Mouse (Mus musculus): ENCODE measurements around the gene Rpp40.
A peak's percentile ranks its signal among the peaks of the same experiment; 100 is the strongest.

Rpp40 gene

DNA sequence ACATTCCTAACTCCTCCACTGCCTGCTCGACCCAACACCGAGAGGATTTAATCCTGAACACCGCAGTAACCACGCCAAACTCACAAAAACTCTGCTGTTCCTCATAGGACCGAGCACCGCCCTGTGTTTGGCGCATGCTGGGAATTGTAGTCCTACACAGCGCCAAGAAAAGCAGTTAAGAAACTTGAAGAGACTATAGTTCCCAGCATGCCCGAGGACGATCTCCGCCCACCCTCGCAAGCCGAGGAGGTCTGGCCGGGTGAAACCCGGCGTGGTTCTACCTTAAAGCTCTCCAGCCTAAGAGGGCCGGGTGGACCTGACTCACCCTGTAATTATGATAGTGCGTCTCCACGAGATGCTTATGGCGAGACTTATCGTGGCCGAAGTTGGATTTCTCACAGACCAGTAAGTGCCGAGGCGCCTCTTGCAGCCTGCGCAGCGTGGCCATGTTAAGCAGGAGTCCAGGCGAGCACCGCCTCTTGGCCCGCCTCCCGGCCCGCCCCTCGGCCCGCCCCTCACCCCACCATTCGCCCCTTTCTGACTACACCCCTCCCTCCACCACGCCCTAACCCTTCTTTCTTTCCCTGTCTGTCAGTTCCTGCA, at the start of gene Rpp40:
TSS of gene Rpp40 (minus strand) at position 481 of the 603 bp plus-strand sequence.
- DNase-seq: peak; percentile 88 to 94

GRCm38 (mm10) chr13:35949814-35950455, 43.8 kb upstream of the Rpp40 start:
- DNase-seq: peak; percentile 8 to 12

GRCm38 (mm10) chr13:35947354-35948000, 41.3 kb upstream of the Rpp40 start:
- peak; percentile 87 for DNase-seq

- no peak for DNase-seq
Observed at GRCm38 (mm10) chr13:35946659-35947353, 40.6 kb upstream of the Rpp40 start.

GRCm38 (mm10) chr13:35940934-35941333, 34.8 kb upstream of the Rpp40 start:
- DNase-seq: no peak

GRCm38 (mm10) chr13:35939871-35940665, 33.9 kb upstream of the Rpp40 start:
- no peak for DNase-seq

GRCm38 (mm10) chr13:35937991-35938390, 31.8 kb upstream of the Rpp40 start:
- DNase-seq: no peak

GRCm38 (mm10) chr13:35911476-35911875, 5.3 kb upstream of the Rpp40 start:
- no peak for DNase-seq

DNA sequence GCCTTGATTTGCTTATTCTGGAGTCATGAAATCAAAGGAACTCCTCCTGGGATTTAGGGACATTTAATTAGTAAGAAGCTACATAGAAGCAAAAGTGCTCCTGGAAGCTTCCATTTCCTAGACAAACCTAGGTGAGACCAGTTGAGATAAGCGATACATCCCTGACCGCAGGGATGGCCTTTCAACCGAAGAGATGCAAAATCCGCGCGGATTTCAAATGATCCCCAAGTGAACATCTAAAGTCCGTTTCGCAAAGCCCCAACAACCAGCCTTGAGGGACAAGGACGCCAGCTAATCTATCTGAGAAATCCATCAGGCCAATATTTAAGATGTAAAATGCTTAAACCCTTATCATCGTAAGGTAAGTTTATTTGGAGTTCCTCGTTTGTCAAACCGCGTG, 781 bp downstream of the Rpp40 start:
- DNase-seq: peak in 1 of 2 experiments; percentile 14

GRCm38 (mm10) chr13:35892866-35893265, 13.3 kb downstream of the Rpp40 start:
- no peak for DNase-seq

DNA sequence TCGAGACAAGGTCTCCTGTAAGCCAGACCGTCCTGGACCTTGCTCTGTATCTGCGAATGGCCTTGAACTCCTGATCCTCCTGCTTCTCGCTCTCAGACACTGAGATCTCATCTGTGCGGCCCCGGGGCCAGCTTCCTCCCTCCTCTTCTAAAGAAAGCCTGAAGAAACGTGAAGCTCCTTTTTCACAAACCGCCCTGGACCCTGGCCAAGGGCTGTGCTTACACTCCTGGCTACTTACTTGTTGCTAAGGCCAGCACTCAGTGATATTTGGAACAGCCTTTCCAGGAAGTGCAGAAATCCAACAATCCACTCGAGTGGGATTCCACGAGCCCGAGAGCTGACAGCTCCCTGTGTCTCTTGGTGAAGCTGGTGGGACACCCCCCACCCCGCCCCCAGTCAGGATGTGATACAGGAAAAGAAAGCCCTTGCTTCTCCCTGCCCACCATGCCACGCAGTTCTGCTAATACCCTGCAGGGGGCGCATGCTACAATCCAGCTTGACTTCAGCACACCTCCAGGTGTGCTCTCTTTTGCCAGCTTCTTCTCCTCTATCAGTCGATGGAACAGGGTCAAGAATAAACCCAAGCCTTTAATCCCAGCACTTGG, 19.9 kb downstream of the Rpp40 start:
- DNase-seq: peak; percentile 66 to 69

DNA sequence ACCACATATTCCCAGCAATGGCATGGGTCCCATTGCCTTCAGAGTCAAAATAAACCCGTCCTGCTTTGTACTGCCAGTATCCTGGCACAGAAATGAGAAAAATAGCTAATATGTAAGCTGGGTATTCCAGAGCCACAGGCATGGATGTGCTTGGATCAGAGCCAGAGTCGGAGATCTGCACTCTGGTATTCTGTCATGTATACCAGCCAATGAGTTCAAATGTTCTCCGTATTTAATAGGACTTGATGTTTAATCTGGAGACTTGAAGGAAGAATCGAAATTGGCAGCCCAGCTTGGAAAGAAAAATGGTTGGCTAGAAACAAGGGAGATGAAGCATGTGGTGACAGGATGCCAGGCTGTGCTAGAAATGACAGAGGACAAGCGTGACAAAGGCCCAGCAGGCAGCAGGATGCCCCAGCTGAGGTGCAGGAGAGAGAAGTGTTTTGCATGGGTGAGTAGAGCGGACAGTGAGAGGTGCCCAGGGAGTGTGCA, 25.6 kb downstream of the Rpp40 start:
- peak in 1 of 2 experiments; percentile 17 for DNase-seq

- DNase-seq: no peak
Observed at GRCm38 (mm10) chr13:35879519-35879918, 26.6 kb downstream of the Rpp40 start.

GRCm38 (mm10) chr13:35879068-35879467, 27.1 kb downstream of the Rpp40 start:
- DNase-seq: no peak

GRCm38 (mm10) chr13:35878282-35878681, 27.9 kb downstream of the Rpp40 start:
- no peak for DNase-seq

- no peak for DNase-seq
Observed at GRCm38 (mm10) chr13:35875396-35875795, 30.8 kb downstream of the Rpp40 start.

GRCm38 (mm10) chr13:35871107-35871506, 35.1 kb downstream of the Rpp40 start:
- no peak for DNase-seq

DNA sequence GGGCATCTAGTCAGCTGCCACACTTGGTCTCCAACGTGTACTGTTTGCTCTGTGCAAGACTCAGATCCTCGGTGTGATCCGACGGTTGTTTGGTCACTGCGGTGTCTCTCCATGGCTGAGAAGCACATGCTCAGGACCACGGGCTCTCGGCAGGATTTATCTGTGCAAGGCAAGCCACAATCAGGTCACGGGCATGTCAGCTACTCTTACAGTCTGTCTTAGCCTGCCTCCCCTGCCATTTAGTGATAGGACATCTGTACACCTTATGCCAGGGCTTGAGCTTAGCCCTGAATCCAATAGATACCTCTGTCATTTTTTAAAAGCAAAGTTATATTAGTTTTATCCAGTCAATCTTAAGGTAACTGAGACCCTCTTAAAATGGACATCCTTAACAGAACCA, 35.5 kb downstream of the Rpp40 start:
- no peak for DNase-seq

GRCm38 (mm10) chr13:35860916-35861315, 45.2 kb downstream of the Rpp40 start:
- no peak for DNase-seq

- DNase-seq: no peak
Observed at GRCm38 (mm10) chr13:35857486-35857885, 48.7 kb downstream of the Rpp40 start.

DNA sequence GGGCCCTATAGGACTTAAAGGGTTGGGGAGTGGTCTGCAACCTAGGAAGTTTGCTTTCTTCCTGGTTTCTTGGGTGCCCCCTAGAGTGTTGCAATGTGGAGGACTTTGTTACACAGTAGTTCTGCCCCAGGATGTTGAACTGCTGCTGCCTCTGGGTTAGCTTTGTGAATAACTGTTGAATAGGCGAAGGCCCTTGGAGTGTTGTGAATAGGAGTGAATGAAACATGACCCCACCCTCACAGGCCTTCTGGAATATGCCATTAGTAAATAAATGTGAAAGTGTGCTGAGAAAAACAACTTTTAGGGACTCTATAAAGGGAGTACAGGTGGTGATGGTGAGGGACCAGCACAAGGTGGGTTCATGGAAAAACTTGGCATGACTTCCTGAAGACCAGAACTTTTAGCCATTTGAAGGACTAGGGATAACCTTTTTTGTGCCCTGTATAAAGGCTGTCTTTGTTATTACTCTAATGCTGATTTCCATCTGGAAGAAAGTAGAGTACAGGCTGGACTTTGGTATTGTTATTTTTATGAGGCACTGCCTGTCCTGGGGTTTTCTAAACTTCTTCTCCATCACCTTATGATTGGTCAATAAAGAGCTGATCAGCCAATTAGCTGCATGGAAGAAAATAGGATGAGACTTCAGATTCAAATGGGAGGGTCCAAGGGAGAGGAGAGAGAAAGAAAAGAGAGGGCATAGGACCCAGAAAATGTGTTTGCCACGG, 53.1 kb downstream of the Rpp40 start:
- DNase-seq: no peak
